Mouse (Mus musculus): ENCODE results near the gene Rhd.

The Rhd gene

DNA sequence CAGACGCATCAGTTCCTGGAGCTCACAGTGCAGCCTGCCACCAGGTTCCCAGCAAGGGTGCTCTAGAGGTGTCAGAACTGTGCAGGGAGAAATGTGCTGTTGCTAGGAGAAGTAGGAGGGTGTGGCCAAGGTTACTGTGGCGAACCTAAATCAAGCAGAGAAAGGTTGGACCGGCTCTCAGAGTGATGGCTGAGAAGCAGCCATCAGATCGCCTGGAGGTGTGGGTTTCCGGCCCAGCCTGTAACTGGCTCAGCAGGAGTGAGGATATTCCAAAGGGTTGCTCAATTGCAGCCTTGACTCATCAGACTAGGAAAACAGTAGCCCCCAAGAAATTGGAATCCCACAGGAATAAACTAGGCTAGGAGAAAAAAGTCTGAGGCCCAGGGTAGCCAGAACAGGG lies 7.8 kb upstream of the Rhd start:
- DNase-seq (ENCODE audit: low read depth, low spot score) = no peak

DNA sequence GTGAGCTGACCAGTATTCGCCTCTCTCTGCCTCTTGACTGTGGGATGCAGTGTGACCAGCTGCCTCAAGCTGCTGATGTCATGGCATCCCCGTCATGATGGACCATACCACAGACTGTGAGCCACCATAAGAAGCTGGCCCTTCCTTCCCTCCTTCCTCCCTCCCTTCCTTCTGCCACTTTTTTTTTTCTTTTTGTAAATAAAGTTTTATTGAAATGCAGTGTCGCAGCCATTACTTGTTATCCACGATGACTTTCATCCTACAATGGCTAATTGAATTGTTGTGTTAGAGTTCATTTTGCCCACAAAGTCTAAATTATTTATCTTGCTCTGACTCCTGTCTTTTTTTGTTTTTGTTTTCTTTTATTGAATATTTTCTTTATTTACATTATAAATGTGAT lies 5.8 kb upstream of the Rhd start:
- no peak for DNase-seq (ENCODE audit: low read depth, low spot score)

DNA sequence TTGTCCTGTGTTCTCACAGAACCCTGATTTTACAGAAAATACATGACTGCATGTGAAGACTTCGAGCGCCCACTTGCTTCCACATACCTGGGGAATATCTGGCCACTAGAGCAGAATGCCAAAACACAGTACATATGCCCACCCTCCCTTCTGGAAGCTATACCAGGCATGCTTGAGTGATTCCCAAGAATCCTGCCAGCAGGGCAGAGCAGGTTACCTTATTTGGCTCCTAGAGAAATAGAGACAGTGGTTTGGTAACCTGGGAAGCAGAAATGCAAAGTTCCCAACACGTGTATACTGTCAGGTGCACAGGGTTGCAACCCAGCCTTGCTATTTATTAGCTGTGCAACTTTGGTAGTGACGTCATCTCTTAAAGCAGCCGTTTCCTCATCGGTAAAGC lies 2.5 kb upstream of the Rhd start:
- DNase-seq (ENCODE audit: low read depth, low spot score) = no peak

DNA sequence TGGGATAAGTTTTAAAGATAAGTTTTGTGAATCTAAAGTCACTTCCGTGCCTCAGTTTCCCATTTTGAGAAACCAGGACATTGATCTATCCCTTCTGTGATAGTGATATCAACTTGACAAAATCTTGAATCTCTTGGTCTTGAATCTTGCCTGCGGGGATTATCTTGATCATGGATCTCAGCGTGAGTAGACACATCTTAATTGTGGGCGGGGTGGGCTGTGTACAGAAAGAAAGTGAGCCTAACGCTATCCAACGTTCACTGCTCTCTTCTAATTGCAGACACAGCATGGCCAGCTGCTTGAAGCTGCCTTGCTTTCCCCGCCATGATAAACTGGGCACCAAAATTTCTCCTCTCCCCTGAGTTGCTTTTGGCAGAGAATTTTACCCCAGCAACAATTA lies 1.3 kb upstream of the Rhd start:
- no peak for DNase-seq (ENCODE audit: low read depth, low spot score)

DNA sequence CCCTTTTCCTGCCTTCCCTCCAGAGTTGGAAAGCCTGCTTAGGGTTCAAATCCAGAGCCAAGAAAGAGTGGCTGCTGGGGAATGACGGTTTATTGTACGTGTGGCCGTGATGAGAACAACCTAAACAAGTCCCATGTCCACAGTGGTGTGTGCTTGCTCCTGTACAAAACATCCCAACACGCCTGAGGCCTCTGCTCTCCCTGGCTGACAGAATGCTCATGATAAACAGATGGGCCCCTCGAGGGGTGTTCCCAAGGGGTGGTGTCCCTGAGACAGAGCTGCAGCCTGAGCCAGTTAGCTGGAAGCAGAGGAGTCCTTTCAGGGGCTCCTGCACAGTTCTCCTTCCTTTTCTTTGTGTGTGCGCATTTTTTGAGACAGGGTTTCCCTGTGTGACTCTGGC lies 1.0 kb downstream of the Rhd start:
- no peak for DNase-seq (ENCODE audit: low read depth, low spot score)

DNA sequence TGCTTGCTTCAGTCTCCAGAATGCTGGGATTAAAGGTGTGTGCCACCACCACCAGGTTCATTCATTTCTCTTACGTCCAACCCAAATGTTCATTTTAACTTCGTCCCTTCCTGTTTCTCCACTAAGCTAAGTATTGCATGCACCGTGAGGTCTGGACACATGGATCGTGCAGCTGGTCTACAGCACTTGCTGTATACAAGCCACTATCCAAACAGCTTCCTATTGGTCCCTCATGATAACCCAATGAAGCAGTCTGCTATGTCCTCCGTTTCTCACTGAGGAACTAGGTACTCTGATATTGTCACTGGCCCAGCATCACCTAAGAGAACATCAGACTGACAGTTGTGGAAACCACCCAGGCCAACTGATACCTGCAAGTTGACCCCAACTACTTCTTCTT lies 1.5 kb downstream of the Rhd start:
- no peak for DNase-seq (ENCODE audit: low read depth, low spot score)

DNA sequence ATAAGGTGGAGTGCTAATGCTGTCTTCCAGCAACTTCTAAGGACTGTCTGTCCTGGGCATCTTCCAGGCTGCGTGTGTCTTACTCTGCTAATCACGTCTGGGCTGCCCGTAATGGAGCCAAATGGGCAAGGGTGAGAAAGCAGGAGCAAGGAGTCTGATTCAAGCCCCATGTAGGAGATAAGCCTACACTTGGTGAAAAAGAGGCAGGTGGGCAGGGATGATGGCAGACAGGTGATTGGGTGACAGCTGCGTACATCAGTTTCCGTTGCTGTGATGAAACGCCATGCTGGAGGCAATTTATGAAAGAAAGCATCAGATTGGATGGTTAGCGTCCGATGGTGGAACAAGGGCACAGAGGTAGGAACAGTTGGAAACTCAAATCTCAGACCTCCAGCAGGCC lies 2.9 kb downstream of the Rhd start:
- DNase-seq (ENCODE audit: low read depth, low spot score) = no peak

DNA sequence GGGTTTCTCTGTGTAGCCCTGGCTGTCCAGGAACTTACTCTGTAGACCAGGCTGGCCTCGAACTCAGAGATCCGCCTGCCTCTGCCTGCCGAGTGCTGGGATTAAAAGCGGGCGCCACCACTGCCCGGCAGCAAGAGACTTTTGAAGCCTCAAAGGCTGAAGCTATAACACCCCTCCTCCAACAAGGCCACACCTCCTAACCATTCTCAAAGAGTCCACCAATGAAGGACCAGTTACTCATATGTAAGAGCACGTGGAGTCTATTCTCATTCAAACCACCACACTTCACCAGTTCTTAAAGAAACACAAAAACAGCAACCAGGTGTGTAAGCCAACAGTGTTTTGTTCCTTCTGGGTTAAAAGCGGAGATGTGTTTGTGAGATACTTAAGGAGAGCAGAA lies 3.3 kb downstream of the Rhd start:
- DNase-seq (ENCODE audit: low read depth, low spot score) = no peak

DNA sequence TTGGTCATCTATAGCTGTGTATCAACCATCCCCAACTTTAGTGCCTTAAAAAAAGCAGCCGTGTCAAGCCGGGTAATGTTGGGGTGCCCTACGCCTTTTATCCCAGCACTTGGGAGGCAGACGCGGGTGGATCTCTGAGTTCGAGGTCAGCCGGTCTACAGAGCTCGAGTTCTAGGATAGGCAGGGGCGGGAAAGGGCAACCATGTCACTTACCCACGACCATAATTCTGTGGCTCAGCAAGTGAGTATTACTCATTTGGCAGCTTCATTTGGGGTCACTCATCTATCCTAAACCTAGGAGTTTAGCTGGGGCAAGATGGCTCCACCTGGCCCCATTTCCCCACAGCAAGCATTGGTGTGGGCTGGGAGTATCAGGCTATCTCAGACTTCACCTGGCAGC lies 3.7 kb downstream of the Rhd start:
- DNase-seq (ENCODE audit: low read depth, low spot score) = no peak

DNA sequence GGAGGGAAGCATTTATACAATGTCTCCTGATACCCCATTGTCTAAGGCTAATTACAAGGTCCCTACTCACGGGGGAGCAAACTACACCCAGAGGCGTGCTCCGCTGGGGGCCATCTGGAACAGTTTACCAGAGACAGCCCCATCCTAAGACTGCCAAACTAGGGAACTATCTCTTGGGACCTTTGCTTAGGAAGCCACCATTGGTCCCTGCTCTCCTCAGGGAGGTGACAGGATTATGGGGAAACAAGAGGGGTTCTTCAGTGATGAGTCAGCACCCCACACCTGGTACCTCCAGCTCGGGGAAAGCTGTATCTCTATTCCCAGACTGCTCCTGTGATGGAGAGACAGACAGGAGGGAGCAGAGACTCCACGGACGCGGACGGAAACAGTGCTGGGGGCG lies 4.2 kb downstream of the Rhd start:
- DNase-seq (ENCODE audit: low read depth, low spot score) = no peak

DNA sequence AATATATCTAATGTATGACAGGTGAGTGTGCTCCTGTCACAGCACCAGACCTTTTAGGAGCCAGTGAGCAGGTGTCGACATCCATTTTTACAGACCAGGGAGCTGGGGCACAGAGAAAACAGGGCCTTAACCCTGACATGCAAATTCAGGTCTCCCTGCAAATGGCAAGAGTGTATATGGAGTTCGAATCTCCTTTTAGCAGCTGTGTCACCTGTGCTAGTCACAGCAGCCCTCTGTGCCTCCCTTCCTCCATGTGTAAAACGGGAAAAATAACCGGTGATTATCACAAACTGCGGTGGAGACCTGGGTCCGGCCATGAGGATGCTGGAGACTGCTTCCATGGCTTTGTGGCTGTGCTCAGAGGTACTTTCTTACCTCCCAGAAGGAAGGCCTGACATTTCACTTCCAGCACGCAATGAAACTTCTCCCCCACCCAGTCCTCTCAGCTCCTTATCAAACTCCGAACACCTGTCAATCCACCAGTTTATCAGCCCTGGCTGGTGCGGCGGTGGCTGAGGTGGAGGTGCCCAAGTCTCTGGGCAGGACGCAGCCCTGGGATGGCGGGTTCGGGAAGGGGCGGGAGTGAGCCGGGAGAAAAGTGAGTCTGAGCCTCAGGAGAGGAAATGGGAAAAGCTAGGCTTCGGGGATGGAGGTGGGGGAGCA lies 4.9 kb downstream of the Rhd start:
- no peak for DNase-seq (ENCODE audit: low read depth, low spot score)

DNA sequence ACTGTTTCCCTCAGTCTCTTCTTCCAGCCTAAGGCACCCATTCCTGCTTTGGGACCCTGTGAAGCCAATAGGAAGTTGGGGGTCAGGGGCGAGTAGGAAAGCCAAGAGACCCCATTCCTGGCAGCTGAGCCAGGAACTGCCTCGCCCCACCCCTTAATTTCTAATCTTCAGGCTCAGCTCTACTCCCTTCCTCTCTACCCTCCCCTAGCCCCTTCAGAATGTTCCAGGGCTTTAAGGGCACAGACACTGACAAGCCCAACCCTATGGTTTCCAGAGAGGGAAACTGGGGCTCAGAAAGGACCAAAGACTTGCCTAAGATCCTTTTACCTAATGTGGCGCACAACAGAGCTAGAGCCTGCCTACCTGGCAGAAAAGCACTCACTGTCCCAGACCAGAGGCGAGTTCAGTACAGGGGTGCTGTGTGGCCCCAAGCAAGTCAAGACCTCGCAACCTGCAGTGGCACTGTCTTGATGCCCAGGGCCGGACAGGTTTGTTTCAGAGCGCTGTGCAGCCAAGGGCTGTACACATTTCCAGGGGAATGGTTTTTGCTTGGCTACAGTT lies 5.6 kb downstream of the Rhd start:
- no peak for DNase-seq (ENCODE audit: low read depth, low spot score)

DNA sequence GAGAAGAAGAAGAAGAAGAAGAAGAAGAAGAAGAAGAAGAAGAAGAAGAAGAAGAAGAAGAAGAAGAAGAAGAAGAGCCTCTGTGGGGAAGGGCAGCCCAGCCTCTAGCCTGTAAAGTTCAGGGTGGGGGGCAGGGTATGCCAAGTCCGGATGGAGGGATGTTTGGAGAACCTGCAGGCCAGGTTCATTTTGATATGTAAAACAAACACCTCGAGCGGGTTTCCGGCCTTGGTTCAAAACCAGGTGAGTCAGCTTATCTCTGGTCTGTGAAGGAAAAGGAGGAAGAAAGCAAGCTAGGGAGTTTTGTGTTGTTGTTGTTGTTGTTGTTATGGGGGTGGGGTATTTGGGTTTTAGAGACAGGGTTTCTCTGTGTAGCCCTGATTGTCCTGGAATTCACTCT lies 7.1 kb downstream of the Rhd start:
- no peak for DNase-seq (ENCODE audit: low read depth, low spot score)

DNA sequence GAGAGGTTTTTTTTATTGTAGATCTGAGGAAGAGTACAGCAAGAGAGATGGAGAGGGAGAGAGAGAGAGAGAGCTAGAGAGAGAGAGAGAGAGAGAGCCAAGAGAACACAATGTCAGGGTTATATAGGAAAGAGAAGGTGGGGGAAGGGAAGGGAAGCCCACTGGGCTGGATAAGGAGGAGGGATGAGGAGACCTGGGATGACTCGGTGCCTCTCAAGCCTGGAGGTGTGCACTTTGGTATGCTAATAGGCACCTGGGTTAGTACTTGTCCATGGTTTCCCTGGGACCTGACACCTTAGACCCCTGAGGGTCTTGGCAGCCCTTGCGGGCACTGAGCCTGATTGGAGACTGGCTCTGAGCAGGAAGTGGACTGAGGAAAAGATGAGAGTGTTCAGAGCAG lies 7.6 kb downstream of the Rhd start:
- no peak for DNase-seq (ENCODE audit: low read depth, low spot score)

DNA sequence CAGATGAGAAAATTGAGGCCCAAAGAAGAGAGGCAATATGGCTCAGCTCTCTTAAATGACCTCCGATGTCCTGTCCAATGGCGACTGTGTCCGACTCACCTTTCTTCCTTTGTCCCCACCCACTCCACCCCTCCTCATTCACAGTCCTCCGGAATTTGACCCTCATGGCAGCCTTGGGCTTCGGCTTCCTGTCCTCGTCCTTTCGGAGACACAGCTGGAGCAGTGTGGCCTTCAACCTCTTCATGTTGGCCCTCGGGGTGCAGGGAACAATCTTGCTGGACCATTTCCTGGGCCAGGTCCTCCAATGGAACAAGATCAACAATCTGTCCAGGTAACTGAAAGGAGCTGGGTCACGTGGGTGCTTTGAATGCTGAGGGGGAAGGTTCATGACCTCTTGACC lies 11.8 kb downstream of the Rhd start:
- DNase-seq (ENCODE audit: low read depth, low spot score) = no peak

DNA sequence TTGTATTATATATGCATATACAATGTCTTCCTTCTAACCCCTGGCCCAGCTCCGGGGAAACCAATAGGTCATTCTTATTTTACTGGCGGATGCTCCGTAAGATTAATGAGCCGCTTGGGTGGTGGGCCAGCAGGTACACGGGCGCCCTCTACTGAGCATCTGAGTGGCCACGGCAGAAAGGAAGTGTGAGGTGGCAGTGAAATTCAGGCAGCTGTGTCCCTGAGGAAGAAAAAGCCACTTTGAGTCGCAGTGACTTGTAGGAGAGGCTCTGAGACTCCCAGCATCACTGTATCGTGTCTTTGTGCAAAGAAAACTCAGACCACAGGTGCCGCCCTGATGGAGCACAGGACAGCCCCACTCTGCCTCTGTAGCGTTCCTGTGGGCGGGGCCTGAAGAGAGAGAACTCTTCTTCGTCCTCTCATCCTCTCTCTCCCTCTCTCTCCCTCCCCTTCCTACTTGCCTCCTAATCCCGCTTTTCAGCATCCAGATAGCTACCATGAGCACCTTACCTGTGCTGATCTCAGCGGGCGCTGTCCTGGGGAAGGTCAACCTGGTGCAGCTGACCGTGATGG lies 15.2 kb downstream of the Rhd start:
- DNase-seq (ENCODE audit: low read depth, low spot score) = peak; percentile 70

DNA sequence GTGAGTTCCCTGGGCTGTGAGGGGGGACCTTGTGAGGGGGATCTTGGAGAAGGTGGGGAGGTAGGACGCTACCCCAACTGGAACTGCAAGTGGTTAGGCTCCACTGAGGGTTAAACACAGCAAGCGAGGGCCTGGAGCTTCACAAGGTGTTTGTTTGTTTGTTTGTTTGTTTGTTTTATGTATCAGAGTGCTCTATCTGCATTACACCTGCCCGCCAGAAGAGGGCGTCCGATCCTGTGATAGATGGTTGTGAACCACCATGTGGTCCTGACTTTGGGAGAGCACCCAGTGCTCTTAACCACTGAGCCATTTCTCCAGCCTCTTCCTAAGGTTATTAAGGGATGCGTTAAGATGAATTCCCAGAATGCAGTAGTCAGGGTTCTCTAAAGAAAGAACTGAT lies 15.7 kb downstream of the Rhd start:
- DNase-seq (ENCODE audit: low read depth, low spot score) = peak; percentile 44

DNA sequence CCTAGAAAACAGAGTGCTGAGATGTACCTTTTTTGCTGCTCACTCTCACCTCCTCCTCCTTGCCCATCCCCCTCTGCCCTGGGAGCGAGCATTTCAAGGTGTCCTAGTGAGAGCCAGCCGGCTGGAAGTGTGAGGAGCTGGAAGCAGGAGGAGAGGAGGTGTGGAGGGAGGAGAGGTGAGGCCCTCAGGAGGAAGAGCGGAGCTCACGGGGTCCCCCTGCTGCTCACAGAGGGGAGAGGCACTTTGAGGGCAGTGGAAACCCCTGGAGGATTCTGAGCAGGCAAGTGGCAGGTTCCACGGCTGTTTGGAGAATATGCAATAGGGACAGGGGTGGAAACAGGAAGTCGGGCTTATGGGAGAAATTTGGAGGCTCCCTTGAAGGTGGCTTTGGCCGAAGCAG lies 18.9 kb downstream of the Rhd start:
- DNase-seq (ENCODE audit: low read depth, low spot score) = peak; percentile 46

DNA sequence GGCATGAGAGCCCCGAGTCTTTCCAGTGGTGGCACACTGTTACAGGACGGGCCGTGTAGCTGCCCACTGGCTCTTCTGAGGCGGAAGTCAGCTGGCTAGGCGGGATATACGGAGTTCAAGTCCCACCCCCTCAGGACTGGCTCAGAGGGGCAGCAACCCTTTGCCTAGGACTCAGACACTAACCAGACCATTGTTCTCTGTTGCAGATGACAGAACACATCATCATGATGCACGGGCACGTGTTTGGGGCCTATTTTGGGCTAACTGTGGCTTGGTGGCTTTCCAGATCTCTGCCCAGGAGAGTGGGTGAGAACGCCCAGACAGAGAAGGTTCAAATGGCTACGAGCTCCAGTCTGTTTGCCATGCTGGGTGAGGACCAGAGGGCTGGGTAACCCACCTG lies 19.5 kb downstream of the Rhd start:
- DNase-seq (ENCODE audit: low read depth, low spot score) = no peak

DNA sequence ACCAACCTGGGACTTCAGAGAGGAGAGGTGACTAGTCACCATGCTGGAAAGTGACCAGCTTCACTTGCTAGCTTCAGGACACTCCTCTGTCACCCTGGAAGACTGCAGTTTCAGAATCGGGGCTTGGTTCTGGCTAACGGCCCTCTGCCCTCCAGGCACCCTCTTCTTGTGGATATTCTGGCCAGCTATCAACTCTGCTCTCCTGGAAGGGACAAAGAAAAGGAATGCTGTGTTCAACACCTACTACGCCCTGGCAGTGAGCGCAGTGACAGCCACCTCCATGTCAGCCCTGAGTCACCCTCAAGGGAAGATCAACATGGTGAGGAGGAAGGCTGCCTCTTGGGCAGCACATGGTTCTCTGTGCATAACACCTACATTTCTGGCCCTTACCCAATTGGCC lies 20.0 kb downstream of the Rhd start:
- no peak for DNase-seq (ENCODE audit: low read depth, low spot score)

DNA sequence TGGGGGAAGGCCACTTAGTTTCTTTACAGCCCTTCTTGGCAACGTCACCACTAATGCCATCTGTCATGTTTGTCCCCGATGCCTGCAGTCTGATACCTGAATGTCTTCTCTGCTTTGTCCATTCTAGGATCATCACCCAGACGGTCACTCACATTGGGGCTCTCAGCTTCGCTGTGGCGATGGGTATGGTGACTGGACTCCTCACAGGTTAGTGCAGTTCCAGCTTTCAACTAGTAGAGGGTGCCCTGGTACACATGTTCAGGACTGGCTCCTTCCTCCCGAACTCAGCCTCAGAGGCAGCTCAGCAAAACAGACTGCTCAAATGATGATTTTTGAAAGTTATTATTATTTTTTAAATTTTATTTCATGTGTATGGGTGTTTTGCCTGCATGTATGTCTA lies 27.8 kb downstream of the Rhd start:
- no peak for DNase-seq (ENCODE audit: low read depth, low spot score)

DNA sequence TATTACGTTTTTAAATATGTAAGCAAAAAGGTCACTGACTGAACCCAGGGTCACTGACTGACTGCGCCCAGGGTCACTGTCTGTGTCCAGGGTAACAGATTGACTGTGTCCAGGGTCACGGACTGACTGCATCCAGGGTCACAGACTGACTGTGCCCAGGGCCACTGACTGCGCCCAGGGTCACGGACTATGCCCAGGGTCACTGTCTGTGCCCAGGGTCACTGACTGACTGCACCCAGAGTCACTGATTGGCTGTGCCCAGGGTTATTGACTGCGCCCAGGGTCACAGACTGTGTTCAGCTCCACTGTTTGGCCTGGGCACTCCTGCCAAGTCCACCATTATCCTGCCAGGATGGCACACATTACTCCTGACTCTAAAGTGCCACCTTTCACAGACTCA lies 32.9 kb downstream of the Rhd start:
- DNase-seq (ENCODE audit: low read depth, low spot score) = no peak

DNA sequence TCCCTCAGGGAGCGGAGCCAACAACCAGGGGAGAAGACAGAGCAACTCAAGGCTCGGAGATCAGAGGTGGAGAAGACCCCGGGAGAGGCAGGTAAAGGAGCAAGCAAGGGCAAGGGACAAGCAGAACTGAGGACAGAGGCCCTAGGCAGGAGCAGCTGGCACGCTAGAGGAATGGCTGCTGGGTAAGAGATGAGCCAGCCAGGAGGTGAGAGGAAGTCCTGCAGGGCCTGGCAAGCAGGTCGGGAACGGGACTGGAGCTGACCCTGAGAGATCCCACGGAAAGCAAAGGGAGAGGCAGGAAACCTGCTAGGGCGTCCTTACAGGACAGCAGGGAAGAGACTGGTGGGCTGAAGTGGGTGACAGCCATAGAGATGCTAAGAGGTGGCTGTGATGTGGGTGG lies 36.8 kb downstream of the Rhd start:
- DNase-seq (ENCODE audit: low read depth, low spot score) = no peak

DNA sequence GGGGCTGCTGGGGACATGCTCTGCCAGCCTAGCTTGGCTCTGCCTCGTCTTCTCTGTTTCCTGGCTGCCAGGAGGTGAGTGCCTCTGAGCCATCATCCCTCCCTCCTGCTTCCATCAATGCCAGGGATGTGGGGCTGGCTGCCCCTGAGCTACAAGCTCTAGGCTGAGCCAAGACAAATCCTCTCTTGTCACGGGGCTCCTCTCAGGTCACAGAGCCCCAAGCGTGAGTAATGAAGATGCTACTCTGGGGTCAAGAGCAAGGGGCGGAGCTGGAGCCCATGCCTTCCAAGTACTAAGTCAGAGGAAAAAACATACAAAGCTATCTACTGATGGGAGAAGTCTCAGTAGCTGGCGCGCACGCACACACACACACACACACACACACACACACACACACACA lies 38.7 kb downstream of the Rhd start:
- no peak for DNase-seq (ENCODE audit: low read depth, low spot score)
